ENCODE assay signal across 8 mouse cellular contexts in genomic region chr6:21850526-21851345, GRCm38 (mm10). TPM values are rescaled to one million over a fixed set of nuclear protein-coding genes. Genes with fewer than 3 reads are reported as not detected.
A peak's percentile ranks its signal among the peaks of the same experiment; 100 is the strongest.
DNase-seq lines count a peak whose midpoint lies in the region; ATAC-seq lines count a peak whose summit lies in the region.

No protein-coding gene starts in this region.

- H3K27ac ChIP-seq in heart, embryonic 15.5 days: peak overlapping the region; percentile 98
- H3K27ac ChIP-seq in midbrain, embryonic 11.5 days (ENCODE audit: low read depth, low read length): no peak overlapping the region

- H3K9me3 ChIP-seq in heart, embryonic 15.5 days (replicated peaks): no peaks in the 10 kb centered on the region
- no peaks in the 10 kb centered on the region for H3K9me3 ChIP-seq in midbrain, embryonic 11.5 days (ENCODE audit: control insufficient read depth, low read length)

- ATAC-seq in heart, embryonic 15.5 days (replicated peaks; ENCODE audit: insufficient number of reproducible peaks, insufficient read depth, low FRiP score, low read depth): no peak
- peak; percentile 28 for ATAC-seq in midbrain, embryonic 11.5 days (ENCODE audit: low FRiP score)
- ATAC-seq in activated CD4-positive, CD25-positive, alpha-beta regulatory T cell, adult 4 months: no peak
- no peak for ATAC-seq in monocyte, adult 5-6 weeks (replicated peaks; ENCODE audit: insufficient number of reproducible peaks, low FRiP score, low TSS enrichment, poor library complexity, severe bottlenecking)

- peak; percentile 46 for DNase-seq in ZHBTc4 (ENCODE audit: low read depth, low spot score)
- peak; percentile 41 for DNase-seq in c-Kit-positive CD71-positive TER-119-negative erythroid progenitor cells, embryonic 14.5 days (ENCODE audit: low read depth)
- DNase-seq in kidney, postnatal 14 days: peak; percentile 32
- peak; percentile 93 for DNase-seq in midbrain, embryonic 11.5 days (ENCODE audit: low spot score, missing footprints)
- DNase-seq in urinary bladder, postnatal 4 days (ENCODE audit: low spot score in 2 of 2): no peak

- 5% methylated on average over 21 of the region's 21 CpGs for WGBS in heart, embryonic 15.5 days
- 26% methylated on average over 21 of the region's 21 CpGs for WGBS in midbrain, embryonic 11.5 days

- peak overlapping the region; percentile 73 for H3K4me2 ChIP-seq in heart, embryonic 15.5 days
- H3K4me2 ChIP-seq in midbrain, embryonic 11.5 days: peak overlapping the region; percentile 55

- peak overlapping the region; percentile 85 for H3K4me3 ChIP-seq in heart, embryonic 15.5 days
- peak overlapping the region; percentile 70 for H3K4me3 ChIP-seq in midbrain, embryonic 11.5 days (ENCODE audit: low read depth, low read length)

- H3K27me3 ChIP-seq in heart, embryonic 15.5 days: no peaks in the 10 kb centered on the region
- H3K27me3 ChIP-seq in midbrain, embryonic 11.5 days (ENCODE audit: control insufficient read depth, insufficient read depth, low read length): no peaks in the 10 kb centered on the region

- H3K9ac ChIP-seq in heart, embryonic 15.5 days: peak overlapping the region; percentile 88
- H3K9ac ChIP-seq in midbrain, embryonic 11.5 days (ENCODE audit: low read length): peak overlapping the region; percentile 90

- peaks cover 14% of the 10 kb centered on the region for H3K4me1 ChIP-seq in heart, embryonic 15.5 days (replicated peaks)
- H3K4me1 ChIP-seq in midbrain, embryonic 11.5 days (ENCODE audit: control insufficient read depth, insufficient read depth, low read length): peaks cover 6% of the 10 kb centered on the region

- H3K36me3 ChIP-seq in heart, embryonic 15.5 days: peaks cover 13% of the 10 kb centered on the region; the same call in 1 of the 2 replicates
- H3K36me3 ChIP-seq in midbrain, embryonic 11.5 days (ENCODE audit: control insufficient read depth, insufficient read depth, low read length): no peaks in the 10 kb centered on the region

RNA-seq across cellular contexts. Expression of gene Tspan12, which starts 1.6 kb away (rescaled TPM):
- 65.9 and 79.5 TPM in 2 replicates for polyA plus RNA-seq in heart, embryonic 15.5 days (2015; fragmentation: Nextera tagmentation; extraction: Ambion mirVana)
- polyA plus RNA-seq in midbrain, embryonic 11.5 days (2014; fragmentation: Nextera tagmentation; extraction: Ambion mirVana): 53.2 and 64.8 TPM in 2 replicates
- polyA plus RNA-seq in activated CD4-positive, CD25-positive, alpha-beta regulatory T cell, adult 4 months (2017; shearing (Covaris generic)): not detected
- total RNA-seq in monocyte, adult 5-6 weeks (2017): not detected in 3 replicates

Comparison
In these comparisons a context has a peak if more than half of its experiments do, and no peak if none do; other contexts are left out.
1. DNase-seq: peak in ZHBTc4 (single experiment), c-Kit-positive CD71-positive TER-119-negative erythroid progenitor cells, embryonic 14.5 days (single experiment), kidney, postnatal 14 days (single experiment) and midbrain, embryonic 11.5 days (single experiment); none in urinary bladder, postnatal 4 days (0 of 2).
2. RNA of gene Tspan12, which starts 1.6 kb away (polyA plus RNA-seq): 65.9 to 79.5 TPM in heart, embryonic 15.5 days and 53.2 to 64.8 TPM in midbrain, embryonic 11.5 days; not detected in activated CD4-positive, CD25-positive, alpha-beta regulatory T cell, adult 4 months; every median in the first group is over 10 times any median in the second.